Mouse (Mus musculus) lung, postnatal 0 days (tissue): ENCODE data around the gene Spryd3.

ENCODE experiments used
- CTCF ChIP-seq: IDR thresholded peaks from 2 replicates; pipeline ENCODE4 v1.5.1; 2016; ENCODE audit warnings: antibody characterized with exemption, mild to moderate bottlenecking
- EP300 ChIP-seq: IDR thresholded peaks from 2 replicates; pipeline ENCODE4 v1.6.1; 2016; ENCODE audit warnings: antibody characterized with exemption, mild to moderate bottlenecking, control low read depth

DNA sequence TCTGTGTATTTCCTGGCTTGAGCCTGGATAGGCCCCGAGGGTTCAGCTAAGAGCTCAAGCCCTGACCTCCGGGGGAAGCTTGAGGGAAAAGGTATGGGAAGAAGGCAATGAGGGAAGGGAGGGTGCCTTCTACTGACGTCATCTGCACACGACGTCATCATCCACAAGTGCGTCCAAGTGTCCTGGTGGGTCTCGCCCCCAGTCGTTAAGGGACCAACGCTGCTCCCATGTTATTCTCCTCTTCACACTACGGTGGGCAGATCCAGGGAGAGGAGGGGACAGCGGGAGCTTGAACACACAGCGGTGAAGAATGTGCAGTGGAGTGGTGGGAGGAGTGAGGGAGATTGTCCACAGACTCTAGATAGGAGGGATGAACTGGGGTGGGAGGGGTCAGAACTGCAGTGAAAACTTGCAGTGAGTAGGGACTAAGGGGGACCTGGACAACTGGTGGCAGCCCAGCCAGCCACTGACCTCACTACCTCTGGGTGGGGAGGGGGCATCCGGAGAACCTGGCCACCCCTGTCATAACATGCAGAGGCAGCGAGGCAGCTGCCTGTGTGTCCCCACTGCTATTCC, 32.6 kb downstream of the Spryd3 start:
- no peak for TF ChIP-seq CTCF
- no peak; the same call in none of the 2 replicates for TF ChIP-seq EP300
